Mouse (Mus musculus): ENCODE measurements around the gene Mrgprd.

The Mrgprd gene

DNA sequence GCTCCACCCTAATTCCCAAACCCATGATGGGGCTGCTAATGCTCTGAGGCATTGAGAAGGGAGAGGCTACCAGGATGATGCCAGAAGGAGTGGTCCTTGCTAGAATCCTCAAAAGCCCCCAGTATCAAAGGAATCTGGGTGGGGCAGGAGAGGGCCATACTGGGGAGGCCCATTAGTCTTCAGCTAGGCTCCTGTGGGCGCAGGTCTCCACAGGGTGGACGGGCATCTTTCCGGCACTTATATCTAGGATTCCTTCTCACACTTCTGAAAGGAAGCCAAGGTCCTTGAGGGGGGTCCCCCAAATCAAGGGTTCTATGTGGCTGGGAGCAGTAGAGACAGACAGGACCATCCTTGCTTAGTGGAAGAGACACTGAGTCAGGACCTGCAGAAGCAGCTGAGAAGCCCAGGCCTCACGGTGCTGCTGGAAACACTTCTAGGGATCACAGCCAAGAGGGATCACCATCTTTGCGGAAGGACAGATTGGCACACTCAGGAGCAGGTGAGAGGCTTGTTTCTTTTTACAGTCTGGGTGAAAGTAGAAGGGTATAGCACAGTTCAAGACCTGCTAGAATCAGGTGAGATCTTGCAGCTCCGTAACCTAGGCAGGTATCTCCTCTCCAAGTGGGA, at the start of gene Mrgprd:
Gene Mrgprd (plus strand): TSS at position 51 of the 627 bp plus-strand sequence.
- DNase-seq (ENCODE audit: low spot score in 2 of 2): no peak

DNA sequence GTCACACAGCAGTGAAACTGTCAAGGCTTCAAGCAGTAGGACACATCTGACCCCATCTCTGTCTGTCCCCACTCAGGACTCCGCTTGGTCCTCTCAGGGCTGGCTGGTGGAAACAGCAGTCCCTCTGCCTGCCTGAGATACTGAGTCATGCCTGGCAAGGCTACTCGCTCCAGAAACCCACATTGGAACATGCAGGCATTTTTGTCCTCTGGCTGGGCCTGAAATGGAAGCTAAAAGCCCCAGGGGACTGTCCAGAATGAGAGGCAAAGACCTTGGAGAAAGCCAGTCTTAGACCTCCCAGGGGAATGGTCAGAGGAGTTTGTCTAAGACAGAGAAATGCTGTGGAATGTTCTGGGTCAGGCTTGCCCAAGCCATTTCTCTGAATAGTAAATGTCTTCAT, 48.6 kb upstream of the Mrgprd start:
- DNase-seq (ENCODE audit: low spot score in 2 of 2): no peak

DNA sequence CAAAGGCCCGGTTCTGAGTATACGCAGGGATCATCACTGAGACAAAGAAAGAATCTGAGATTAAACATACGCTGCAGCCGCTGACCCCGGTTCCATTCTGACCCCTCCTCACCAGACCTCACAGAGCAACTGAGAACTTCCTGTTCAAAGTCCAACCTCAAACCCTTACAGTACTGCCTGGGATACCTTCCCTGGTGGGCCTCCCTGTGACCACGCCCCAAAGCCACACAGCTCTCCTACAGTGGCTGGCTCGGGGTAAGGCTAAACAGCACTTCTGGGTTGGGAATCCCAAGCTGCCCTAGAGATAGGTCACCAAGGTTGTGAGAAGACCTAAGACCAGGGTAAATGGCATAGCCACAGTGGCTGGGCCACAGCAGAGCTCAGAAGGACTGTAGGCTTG, 45.7 kb upstream of the Mrgprd start:
- DNase-seq (ENCODE audit: low spot score in 2 of 2): no peak

DNA sequence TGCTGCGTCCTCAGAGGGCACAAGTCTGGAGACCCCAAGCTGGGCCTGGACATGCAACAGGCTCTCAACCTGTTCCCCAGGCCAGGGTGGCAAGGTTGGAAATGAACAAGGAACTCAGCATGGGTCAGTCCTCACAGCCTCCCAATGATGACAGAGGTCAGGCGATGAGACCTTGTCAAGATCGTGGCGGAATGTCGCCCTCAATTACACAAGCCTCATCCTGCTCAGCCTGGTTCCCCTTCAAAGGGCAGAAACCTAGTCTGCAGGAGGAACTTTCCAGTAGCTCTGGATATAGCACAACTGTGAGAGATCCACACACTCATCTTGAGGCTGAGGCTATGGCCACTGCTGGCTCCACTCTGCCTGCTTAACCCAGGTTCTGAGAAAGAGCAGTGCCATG, 43.7 kb upstream of the Mrgprd start:
- DNase-seq (ENCODE audit: low spot score in 2 of 2): no peak

DNA sequence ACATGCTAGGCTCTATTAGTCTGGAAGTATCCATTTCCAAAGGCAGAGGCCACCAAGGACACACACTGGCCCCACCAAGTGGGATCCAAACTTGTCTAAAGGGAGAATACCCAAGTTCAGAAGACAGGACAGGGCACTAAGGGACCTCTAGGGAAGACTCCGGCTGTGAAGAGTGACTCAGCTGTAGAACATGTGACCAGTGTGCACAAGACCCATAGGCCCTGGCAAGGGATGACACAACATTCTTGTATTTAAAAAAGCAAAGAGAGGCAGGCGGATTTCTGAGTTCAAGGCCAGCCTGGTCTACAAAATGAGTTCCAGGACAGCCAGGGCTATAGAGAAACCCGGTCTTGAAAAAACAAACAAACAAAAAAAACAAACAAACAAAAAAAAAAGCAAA, 39.1 kb upstream of the Mrgprd start:
- DNase-seq (ENCODE audit: low spot score in 2 of 2): no peak

GRCm38 (mm10) chr7:145281396-145281795, 33.2 kb upstream of the Mrgprd start:
- DNase-seq (ENCODE audit: low spot score in 2 of 2): no peak

DNA sequence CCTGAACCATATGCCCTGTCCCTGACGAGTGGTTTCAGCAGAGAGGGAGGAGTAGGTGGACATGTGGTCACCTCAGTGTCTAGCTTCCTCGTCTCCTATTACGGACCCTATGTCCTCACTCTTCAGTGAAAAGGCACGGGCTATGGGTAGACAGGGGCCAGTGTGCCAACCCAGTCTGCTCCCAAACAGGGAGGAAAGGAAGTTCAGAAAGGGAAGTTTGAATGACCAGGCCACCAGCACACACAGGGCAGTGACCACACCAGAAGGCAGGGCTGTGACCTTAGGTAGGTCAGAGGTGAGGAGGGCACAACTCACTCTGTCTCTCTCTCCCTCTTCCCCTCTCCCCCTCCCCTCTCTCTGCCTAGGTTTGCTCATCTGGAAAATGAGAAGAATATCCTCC, 31.6 kb upstream of the Mrgprd start:
- DNase-seq (ENCODE audit: low spot score in 2 of 2): no peak

DNA sequence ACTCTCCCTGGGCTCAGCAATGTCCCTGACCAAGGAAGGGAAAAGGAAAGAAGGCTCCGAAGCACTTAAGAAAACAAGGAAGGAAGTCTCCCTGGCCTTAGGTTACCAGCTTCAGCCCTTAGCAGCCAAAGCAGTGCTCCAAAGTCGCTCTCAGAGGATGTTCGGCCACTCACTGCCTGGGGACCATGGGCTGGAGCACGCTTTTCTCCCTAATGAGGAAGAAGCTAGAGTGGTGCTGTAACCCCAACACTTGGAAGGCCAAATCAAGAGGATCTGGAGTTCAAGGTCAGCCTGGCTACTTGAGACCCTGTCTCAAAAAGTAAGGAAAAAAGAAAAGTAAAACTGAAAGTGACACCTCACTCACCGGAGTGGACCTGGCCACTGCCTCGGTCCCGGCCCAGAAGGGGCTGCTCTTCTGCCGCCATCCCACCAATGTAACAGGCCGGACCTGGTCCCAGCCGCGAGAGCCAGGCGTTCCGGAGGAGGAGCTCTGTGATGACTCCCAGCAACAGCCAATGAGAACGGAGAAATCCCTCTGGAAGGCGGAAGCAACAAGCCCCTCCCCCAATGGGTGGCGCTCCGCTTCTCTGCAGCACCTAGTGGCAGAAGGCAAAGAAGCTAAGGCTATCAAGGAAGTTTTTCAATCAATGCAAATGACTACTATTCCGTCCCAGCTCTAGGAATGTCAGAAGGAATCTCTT, 31.0 kb upstream of the Mrgprd start, which contains the start of gene Tpcn2:
Gene Tpcn2 (minus strand): TSS at position 525 of the 701 bp plus-strand sequence.
- peak; percentile 77 to 88 for DNase-seq (ENCODE audit: low spot score in 2 of 2)

DNA sequence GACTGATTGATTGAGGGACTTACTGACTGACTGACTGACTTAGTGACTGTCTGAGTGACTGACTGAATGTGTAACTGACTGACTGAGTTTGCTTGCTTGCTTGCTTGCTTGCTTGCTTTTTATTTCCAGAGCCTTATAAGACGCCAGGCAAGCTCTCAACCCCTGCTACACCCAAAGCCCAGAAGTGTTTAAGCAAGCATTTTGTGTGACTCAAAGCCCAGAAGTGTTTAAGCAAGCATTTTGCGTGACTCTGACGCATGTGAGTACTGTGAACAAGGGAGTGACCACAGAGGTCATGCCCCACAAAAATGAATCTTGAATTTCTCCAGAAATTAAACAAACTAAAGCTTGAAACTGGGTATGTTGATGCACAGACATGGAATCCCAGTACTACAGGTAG, 30.3 kb upstream of the Mrgprd start:
- no peak for DNase-seq (ENCODE audit: low spot score in 2 of 2)

DNA sequence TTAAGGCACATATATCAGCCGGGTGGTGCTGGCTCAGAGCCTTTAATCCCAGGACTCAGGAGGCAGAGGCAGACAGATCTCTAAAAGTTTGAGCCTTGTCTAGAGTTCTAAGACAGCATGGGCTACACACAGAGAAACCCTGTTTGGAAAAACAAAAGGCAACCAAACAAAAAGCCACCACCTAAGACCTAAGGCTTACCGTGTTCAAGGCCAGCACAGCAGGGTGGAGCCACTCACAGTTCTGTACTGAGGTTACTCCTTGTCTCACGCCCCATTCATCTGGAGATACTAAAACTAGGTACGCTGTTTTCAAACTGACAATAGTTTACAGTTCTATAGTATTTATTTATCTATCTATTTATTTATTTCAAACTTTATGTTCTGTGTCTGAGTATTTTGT, 29.2 kb upstream of the Mrgprd start:
- DNase-seq (ENCODE audit: low spot score in 2 of 2): no peak

GRCm38 (mm10) chr7:145287410-145287809, 27.2 kb upstream of the Mrgprd start:
- DNase-seq (ENCODE audit: low spot score in 2 of 2): no peak

DNA sequence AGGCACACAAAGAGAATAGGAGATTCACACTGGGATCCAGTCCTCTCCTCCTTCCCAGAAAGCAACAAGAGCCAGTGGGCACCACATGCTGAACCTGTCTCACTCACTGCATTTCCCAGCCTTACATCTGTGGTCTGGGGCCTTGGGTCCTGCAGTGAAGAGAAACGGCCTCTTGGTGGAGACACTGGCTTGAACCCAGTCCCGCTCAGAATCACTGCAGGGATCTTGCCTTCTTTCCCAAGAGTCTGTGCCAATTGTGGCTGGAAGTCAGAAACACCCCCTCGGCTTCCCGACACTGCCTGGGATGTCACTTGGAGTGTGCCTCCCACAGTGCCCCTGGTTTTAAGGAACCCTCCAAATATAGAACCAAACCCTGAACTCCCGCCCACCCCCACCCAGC, 25.3 kb upstream of the Mrgprd start:
- peak in 1 of 2 experiments; percentile 52 for DNase-seq (ENCODE audit: low spot score in 2 of 2)

DNA sequence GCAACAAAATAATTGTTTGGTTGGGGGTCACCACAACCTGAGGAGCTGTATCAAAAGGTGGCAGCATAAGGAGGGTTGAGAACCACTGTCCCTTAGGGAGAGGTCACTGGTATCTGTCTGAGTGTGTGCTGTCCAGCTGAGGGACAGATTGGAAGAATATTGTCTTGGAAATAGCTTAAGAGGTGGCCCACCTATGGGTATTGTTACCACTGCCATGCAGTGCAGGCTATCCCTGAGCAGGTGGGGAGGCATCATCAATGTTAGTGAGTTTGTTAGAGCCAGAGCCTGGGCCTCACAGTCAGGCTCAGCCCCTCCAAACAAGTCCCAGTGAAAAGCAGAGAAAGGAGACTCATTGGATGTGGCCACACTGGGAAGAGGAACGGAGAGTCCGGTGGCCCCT, 22.8 kb upstream of the Mrgprd start:
- DNase-seq (ENCODE audit: low spot score in 2 of 2): no peak

- no peak for DNase-seq (ENCODE audit: low spot score in 2 of 2)
Measured at GRCm38 (mm10) chr7:145292726-145293125, 21.9 kb upstream of the Mrgprd start.

DNA sequence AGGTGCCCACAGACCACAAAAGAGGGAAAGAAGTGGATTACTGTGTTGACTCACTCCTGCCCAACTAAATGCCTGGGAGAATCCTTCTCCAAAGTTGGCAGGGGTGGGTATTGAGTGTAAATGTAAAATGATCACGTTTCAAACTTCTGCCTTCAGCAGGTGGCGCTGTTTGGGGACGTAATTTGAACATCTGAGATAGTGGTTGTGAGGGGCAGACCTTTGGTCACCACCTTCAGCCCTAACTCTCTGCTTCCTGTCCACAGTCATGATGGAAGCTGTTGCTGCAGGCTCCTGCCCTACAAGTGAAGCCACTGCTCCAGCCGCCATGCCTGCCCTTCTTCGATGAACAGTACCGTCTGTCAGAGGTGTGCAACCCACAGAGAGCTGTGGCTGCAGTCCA, 20.8 kb upstream of the Mrgprd start:
- DNase-seq (ENCODE audit: low spot score in 2 of 2): no peak

GRCm38 (mm10) chr7:145298666-145299490, 15.8 kb upstream of the Mrgprd start:
- DNase-seq (ENCODE audit: low spot score in 2 of 2): no peak

GRCm38 (mm10) chr7:145299562-145300320, 14.9 kb upstream of the Mrgprd start:
- DNase-seq (ENCODE audit: low spot score in 2 of 2): peak in 1 of 2 experiments; percentile 53

GRCm38 (mm10) chr7:145300321-145301007, 14.2 kb upstream of the Mrgprd start, which contains the start of gene Mrgprf:
Mrgprf (plus strand) TSS chr7:145300828.
- no peak for DNase-seq (ENCODE audit: low spot score in 2 of 2)

- DNase-seq (ENCODE audit: low spot score in 2 of 2): no peak
Measured at GRCm38 (mm10) chr7:145301008-145301340, 13.7 kb upstream of the Mrgprd start.

GRCm38 (mm10) chr7:145301341-145302005, 13.2 kb upstream of the Mrgprd start:
- DNase-seq (ENCODE audit: low spot score in 2 of 2): no peak

All from cerebellum, postnatal 4 days (tissue).